Mouse (Mus musculus): ENCODE results near the gene Ocln.
"Not testable (repeated sequence)": the region's sequence is repeated elsewhere in the genome, so short reads cannot be mapped to it uniquely, and the experiment has no call there.

Ocln gene

GRCm38 (mm10) chr13:100543011-100543767, 9.3 kb downstream of the Ocln start:
- no peak for DNase-seq

DNA sequence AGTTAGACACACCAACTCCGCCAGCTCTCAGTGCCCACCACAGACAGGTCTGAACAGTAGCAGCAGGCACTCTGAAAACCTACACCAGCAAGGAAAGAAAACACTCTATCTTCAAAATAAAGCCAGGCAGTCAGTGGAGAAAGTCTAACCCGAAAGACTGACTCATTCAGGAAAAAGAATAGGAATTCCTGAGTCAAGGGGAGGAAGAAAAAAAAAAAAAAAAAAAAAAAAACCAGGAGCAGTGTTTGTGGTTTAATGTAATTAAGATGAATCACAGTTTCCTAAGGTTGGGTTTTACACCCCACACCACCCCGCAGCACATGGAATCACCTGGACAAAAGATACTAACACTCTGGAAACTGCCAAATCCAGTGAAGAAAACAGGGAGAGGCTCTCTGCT, 16.4 kb downstream of the Ocln start:
- peak; percentile 54 for DNase-seq

- DNase-seq, result peak; percentile 85
Measured at GRCm38 (mm10) chr13:100532788-100533365, 19.6 kb downstream of the Ocln start.

GRCm38 (mm10) chr13:100526649-100527038, 25.9 kb downstream of the Ocln start:
- DNase-seq, result peak; percentile 4

GRCm38 (mm10) chr13:100525935-100526648, 26.4 kb downstream of the Ocln start:
- DNase-seq, result peak; percentile 23

- peak; percentile 28 for DNase-seq
Measured at GRCm38 (mm10) chr13:100524896-100525295, 27.6 kb downstream of the Ocln start.

DNA sequence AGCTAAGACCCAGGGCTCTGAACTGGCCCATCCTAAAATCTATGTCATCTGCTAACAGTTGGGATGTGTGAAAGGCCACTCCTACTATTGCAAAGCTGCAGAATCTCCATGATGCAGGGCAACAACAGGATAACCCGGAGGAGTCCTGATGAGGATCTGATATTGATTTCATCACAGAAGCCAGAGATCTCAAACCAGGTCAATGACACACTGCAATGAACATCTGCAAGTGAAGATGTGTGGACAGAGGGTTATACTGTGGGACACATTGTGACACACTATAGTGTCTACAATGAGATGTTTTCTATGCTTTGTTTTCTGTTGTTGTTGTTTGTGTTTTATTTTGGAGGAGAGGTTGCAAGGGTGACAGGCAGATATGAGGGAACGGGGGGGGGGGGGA, 28.8 kb downstream of the Ocln start:
- DNase-seq, result peak; percentile 4

DNA sequence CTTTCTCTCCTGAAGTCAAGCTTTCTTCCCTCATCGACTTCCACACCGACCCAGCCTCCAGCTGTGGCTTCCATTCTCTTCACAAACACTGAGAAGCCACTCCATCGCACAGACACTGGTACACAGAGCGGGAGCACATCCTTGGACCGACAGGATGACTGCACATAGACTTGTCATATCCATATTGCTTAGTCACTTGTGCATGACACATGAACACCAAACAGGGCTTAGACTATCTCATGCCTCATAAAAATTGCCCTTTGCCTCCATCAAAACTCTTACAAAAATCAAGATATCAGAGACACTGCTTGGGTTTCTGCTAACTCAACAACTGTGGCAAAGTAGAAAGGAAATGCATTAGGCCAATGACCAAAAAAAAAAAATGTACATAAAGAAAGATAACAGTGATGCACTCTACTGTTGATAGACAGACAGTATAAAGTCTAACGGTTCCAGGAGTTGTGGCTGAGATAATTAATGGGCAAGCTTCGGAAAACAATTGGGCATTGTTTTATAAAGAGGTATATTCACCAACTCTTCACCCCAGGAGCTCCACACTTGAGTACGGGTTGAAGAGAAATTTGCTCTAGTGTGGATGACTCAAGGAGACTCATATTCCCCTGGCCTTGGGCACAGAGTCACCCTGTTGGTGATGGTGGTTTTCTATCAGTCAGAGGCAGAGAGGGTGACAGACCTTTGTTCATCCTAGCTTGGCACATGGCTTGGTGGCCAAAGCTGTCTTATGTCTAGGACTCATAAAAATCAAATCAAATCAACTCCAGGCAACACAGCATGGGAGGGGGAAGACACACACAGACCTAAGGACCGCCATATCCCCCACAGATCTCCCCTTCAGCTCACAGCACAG, 30.6 kb downstream of the Ocln start:
- peak; percentile 10 for DNase-seq

DNA sequence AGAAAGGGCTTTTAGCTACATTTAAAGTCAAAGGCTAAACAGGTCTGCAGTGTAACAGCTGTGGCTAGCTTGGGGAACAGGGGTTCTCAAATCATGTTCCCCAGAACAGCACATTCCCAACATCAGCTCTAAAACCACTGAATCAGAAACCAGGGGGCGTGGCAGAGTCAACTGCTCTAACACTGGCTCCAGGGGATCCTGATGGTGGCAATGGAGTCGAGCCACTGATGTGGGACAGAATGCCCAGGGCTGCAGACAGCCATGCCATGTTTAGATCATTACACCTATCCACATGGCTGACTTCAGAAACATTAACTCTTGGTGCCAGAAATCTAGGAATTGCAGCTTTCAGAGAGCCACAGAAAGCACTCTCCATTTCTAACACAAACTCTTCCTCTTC, 33.4 kb downstream of the Ocln start:
- DNase-seq, result peak; percentile 72

DNA sequence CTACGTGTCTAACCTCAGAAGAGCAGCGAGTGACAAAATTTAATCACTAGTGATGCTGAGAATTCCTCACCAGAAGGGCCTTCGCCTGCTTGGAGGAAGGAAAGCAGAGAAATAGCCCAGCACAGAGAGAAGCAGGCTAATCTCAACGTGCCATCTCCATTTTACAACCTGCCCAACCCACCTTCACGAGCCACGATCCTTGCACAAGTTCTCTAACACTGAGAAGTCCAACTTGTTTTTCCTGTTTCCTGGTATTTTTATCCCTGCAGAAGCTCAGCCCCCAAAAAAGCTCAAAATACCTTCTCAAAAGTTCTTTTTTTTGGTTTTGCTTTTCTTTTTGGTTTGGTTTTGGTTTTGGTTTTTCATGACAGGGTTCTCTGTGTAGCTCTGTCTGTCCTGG, 34.3 kb downstream of the Ocln start:
- peak; percentile 15 for DNase-seq

DNA sequence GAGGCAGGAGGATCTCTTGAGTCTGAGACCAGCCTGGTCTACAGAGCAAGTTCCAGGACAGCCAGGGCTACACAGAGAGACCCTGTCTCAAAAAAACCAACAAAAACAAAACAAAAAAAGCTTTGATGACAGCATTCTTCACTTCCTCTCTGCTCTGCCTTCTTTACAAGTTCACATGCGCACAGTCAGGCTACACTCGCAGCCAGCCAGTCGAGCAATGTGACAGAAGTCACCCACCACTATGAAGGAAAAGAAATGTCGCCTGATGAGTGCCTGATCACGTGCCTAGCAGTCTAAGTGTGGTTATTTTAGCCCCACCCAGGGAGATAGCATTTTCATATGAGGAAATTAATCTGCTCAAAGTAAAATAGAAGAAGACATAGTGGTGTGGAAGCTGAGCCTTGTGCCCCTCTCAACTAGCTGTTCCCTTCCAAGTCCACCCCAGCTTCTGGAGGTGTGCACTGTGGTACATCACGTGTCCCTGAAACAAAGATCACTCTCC, 34.8 kb downstream of the Ocln start:
- DNase-seq, result peak; percentile 60

DNA sequence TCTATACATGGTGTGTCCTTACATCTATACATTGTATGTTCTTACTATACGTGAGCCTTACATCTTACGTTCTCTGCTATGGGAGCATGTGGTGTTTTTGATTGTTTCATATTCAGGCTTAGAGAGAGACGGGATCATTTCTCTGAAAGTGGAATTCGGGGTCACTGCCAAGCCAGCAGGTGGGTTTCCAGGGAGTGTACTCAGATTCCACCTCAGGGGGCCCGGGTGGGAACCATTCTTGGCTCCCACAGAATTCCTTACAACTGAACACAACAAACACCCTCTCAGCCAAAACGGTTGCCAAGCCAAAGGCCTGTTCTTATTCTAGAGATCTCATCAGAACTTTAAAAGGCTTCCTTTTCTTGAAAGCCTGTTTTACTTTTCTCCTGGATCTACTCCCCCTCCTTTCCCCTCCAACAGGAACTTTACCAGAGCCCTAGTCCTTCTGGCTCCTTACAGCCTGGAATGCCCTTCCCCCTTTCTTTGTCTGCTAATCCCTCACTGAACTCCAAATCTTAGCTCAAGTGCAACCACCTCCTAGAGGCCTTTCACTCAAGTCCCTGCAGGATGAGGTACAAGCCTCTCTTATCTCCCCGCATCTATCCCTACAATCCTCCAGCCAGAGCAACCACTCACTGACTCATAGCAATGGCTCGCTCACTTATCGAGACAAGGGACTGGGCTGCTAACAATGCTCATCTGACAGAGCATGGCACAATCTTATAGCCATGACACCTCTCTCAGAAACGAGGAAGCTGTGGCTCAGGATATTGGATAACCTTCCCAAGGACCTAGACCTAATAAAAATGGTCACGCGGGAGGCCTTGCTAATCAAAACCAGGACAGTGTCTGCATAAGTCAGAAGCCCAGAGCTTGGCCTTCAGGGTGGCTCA, 36.1 kb downstream of the Ocln start:
- peak; percentile 66 for DNase-seq

GRCm38 (mm10) chr13:100512792-100513191, 39.7 kb downstream of the Ocln start:
- no peak for DNase-seq

GRCm38 (mm10) chr13:100511860-100512364, 40.6 kb downstream of the Ocln start:
- no peak for DNase-seq

DNA sequence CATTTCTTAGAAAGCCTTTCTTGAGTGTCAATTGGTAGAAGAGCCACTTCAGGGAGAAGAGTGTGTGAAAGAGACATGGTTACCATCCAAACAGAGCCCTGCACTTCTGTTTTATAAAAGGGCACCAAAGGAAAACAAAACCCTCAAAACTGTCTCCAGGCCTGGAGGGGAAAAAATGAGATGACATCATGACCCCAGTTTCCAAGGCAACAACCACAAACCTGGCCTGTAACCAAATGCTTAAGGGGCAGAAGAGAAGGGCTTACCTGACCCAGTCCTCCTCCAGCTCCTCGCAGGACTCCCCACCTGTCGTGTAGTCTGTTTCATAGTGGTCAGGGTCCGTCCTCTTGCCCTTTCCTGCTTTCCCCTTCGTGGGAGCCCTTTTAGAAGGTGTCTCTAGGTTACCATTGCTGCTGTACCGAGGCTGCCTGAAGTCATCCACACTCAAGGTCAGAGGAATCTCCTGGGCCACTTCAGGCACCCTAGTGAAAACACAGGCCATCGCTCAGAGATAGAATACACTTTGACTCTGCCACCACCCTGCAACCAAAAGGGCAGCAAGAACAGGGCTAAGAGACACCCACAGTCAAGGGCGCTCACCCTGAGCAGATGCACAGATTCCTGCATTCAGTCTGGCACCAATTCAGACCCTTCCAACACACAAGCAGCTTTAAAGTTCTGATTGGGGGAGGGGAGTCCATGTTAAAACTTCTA, 41.2 kb downstream of the Ocln start:
- peak; percentile 74 for DNase-seq

- not testable (repeated sequence) for DNase-seq
Measured at GRCm38 (mm10) chr13:100499625-100500024, 52.9 kb downstream of the Ocln start.

GRCm38 (mm10) chr13:100495337-100495736, 57.2 kb downstream of the Ocln start:
- no peak for DNase-seq

DNA sequence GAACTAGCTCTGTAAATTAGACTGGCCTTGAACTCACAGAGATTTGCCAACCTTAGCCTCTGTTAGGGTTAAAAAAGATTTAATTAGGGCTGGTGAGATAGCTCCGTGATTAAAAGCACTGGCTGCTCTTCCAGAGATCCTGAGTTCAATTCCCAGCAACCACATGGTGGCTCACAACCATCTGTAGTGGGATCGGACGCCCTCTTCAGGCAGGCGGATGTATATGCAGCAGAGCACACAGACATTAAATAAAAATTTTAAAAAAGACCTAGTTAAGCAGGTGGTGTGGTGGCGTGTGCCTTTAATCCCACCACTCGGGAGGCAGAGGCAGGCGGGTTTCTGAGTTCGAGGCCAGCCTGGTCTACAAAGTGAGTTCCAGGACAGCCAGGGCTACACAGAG, 58.1 kb downstream of the Ocln start:
- DNase-seq, result not testable (repeated sequence)

- no peak for DNase-seq
Measured at GRCm38 (mm10) chr13:100493313-100493712, 59.2 kb downstream of the Ocln start.

- peak; percentile 96 for DNase-seq
Measured at GRCm38 (mm10) chr13:100492061-100492787, 60.3 kb downstream of the Ocln start, which contains the start of gene Gtf2h2. Gene Gtf2h2, minus strand, starts transcription at chr13:100492579.

All from heart, adult 11 months (tissue).